Mouse (Mus musculus): ENCODE results near the gene Theg. TPM values are rescaled to one million over a fixed set of nuclear protein-coding genes. Genes with fewer than 3 reads are reported as not detected.

Theg gene
- polyA plus RNA-seq, 1 experiment from 2014 or later, result not detected

GRCm38 (mm10) chr10:79538323-79538722 is 48.8 kb downstream of the Theg start:
- no peak overlapping the region for H3K4me2 ChIP-seq (ENCODE audit: low read depth, low read length)
- no peaks in the 10 kb centered on the region for H3K27me3 ChIP-seq (ENCODE audit: control insufficient read depth, insufficient read depth, low read length)
- no peak overlapping the region for H3K27ac ChIP-seq (ENCODE audit: low read depth, low read length)
- 90% methylated on average over 3 of the region's 3 CpGs for WGBS
- H3K4me3 ChIP-seq (ENCODE audit: low read depth, low read length), result no peak overlapping the region
- H3K36me3 ChIP-seq (ENCODE audit: control insufficient read depth, insufficient read depth, low read length), result peaks cover 48% of the 10 kb centered on the region
- H3K9me3 ChIP-seq (ENCODE audit: control insufficient read depth, low read length), result no peaks in the 10 kb centered on the region
- H3K4me1 ChIP-seq (ENCODE audit: control insufficient read depth, insufficient read depth, low read length), result 0 out of 2 replicates have a peak, but pooled peaks cover 3% of the 10 kb centered on the region
- H3K9ac ChIP-seq (replicated peaks; ENCODE audit: low read depth, low read length), result no peak overlapping the region
- ATAC-seq (ENCODE audit: low read depth), result no peak

- peaks cover 43% of the 10 kb centered on the region for H3K36me3 ChIP-seq (ENCODE audit: control insufficient read depth, insufficient read depth, low read length)
- no peak overlapping the region for H3K4me3 ChIP-seq (ENCODE audit: low read depth, low read length)
- 88% methylated on average over 2 of the region's 2 CpGs for whole genome bisulfite sequencing
- H3K27ac ChIP-seq (ENCODE audit: low read depth, low read length), result no peak overlapping the region
- ATAC-seq (ENCODE audit: low read depth), result no peak
- H3K4me1 ChIP-seq (ENCODE audit: control insufficient read depth, insufficient read depth, low read length), result 0 out of 2 replicates have a peak, but pooled peaks cover 3% of the 10 kb centered on the region
- H3K9me3 ChIP-seq (ENCODE audit: control insufficient read depth, low read length), result no peaks in the 10 kb centered on the region
- H3K27me3 ChIP-seq (ENCODE audit: control insufficient read depth, insufficient read depth, low read length), result no peaks in the 10 kb centered on the region
- H3K4me2 ChIP-seq (ENCODE audit: low read depth, low read length), result no peak overlapping the region
- H3K9ac ChIP-seq (replicated peaks; ENCODE audit: low read depth, low read length), result no peak overlapping the region
These were observed 49.4 kb downstream of the Theg start for GRCm38 (mm10) chr10:79537781-79538180.

GRCm38 (mm10) chr10:79537271-79537670 is 49.9 kb downstream of the Theg start:
- Histone ChIP-seq H3K36me3 (ENCODE audit: control insufficient read depth, insufficient read depth, low read length) (peaks cover 38% of the 10 kb centered on the region), H3K4me3 (ENCODE audit: low read depth, low read length) (no peak overlapping the region), H3K9me3 (ENCODE audit: control insufficient read depth, low read length) (no peaks in the 10 kb centered on the region), H3K4me2 (ENCODE audit: low read depth, low read length) (no peak overlapping the region), H3K27me3 (ENCODE audit: control insufficient read depth, insufficient read depth, low read length) (no peaks in the 10 kb centered on the region), H3K9ac (replicated peaks; ENCODE audit: low read depth, low read length) (no peak overlapping the region), H3K4me1 (ENCODE audit: control insufficient read depth, insufficient read depth, low read length) (0 out of 2 replicates have a peak, but pooled peaks cover 3% of the 10 kb centered on the region), H3K27ac (ENCODE audit: low read depth, low read length) (no peak overlapping the region)
- WGBS, result 89% methylated on average over 7 of the region's 7 CpGs
- ATAC-seq (ENCODE audit: low read depth), result no peak

- Histone ChIP-seq H3K4me1 (ENCODE audit: control insufficient read depth, insufficient read depth, low read length) (0 out of 2 replicates have a peak, but pooled peaks cover 3% of the 10 kb centered on the region), H3K9me3 (ENCODE audit: control insufficient read depth, low read length) (no peaks in the 10 kb centered on the region), H3K27me3 (ENCODE audit: control insufficient read depth, insufficient read depth, low read length) (no peaks in the 10 kb centered on the region), H3K4me3 (ENCODE audit: low read depth, low read length) (no peak overlapping the region), H3K4me2 (ENCODE audit: low read depth, low read length) (no peak overlapping the region), H3K9ac (replicated peaks; ENCODE audit: low read depth, low read length) (no peak overlapping the region), H3K27ac (ENCODE audit: low read depth, low read length) (no peak overlapping the region), H3K36me3 (ENCODE audit: control insufficient read depth, insufficient read depth, low read length) (peaks cover 31% of the 10 kb centered on the region)
- no peak for ATAC-seq (ENCODE audit: low read depth)
- 75% methylated on average over 12 of the region's 12 CpGs for WGBS
These were observed 50.6 kb downstream of the Theg start for GRCm38 (mm10) chr10:79536461-79537080.

- Histone ChIP-seq H3K4me1 (ENCODE audit: control insufficient read depth, insufficient read depth, low read length) (0 out of 2 replicates have a peak, but pooled peaks cover 3% of the 10 kb centered on the region), H3K27ac (ENCODE audit: low read depth, low read length) (no peak overlapping the region), H3K4me2 (ENCODE audit: low read depth, low read length) (no peak overlapping the region), H3K4me3 (ENCODE audit: low read depth, low read length) (no peak overlapping the region), H3K27me3 (ENCODE audit: control insufficient read depth, insufficient read depth, low read length) (no peaks in the 10 kb centered on the region), H3K36me3 (ENCODE audit: control insufficient read depth, insufficient read depth, low read length) (peaks cover 20% of the 10 kb centered on the region), H3K9me3 (ENCODE audit: control insufficient read depth, low read length) (no peaks in the 10 kb centered on the region), H3K9ac (replicated peaks; ENCODE audit: low read depth, low read length) (no peak overlapping the region)
- WGBS, result 61% methylated on average over 1 of the region's 1 CpGs
- ATAC-seq (ENCODE audit: low read depth), result no peak
These were observed 51.7 kb downstream of the Theg start for GRCm38 (mm10) chr10:79535431-79535830.

- no peak overlapping the region for H3K9ac ChIP-seq (replicated peaks; ENCODE audit: low read depth, low read length)
- no peaks in the 10 kb centered on the region for H3K9me3 ChIP-seq (ENCODE audit: control insufficient read depth, low read length)
- no peak overlapping the region for H3K27ac ChIP-seq (ENCODE audit: low read depth, low read length)
- no peak for ATAC-seq (ENCODE audit: low read depth)
- 85% methylated on average over 2 of the region's 2 CpGs for WGBS
- H3K4me3 ChIP-seq (ENCODE audit: low read depth, low read length), result no peak overlapping the region
- H3K4me2 ChIP-seq (ENCODE audit: low read depth, low read length), result no peak overlapping the region
- no peaks in the 10 kb centered on the region for H3K27me3 ChIP-seq (ENCODE audit: control insufficient read depth, insufficient read depth, low read length)
- 0 out of 2 replicates have a peak, but pooled peaks cover 3% of the 10 kb centered on the region for H3K4me1 ChIP-seq (ENCODE audit: control insufficient read depth, insufficient read depth, low read length)
- peaks cover 12% of the 10 kb centered on the region; the same call in 1 of the 2 replicates for H3K36me3 ChIP-seq (ENCODE audit: control insufficient read depth, insufficient read depth, low read length)
These were observed 52.7 kb downstream of the Theg start for GRCm38 (mm10) chr10:79534426-79534825.

- H3K9me3 ChIP-seq (ENCODE audit: control insufficient read depth, low read length), result no peaks in the 10 kb centered on the region
- peak within 1 kb of the TSS; percentile 92 for H3K4me2 ChIP-seq (ENCODE audit: low read depth, low read length)
- H3K27ac ChIP-seq (ENCODE audit: low read depth, low read length), result no peak within 1 kb of the TSS
- WGBS, result under 1% methylated on average over 51 of the region's 52 CpGs
- H3K36me3 ChIP-seq (ENCODE audit: control insufficient read depth, insufficient read depth, low read length), result peaks cover 2% of the 10 kb centered on the region; the same call in 1 of the 2 replicates
- 0 out of 2 replicates have a peak, but pooled peaks cover 3% of the 10 kb centered on the region for H3K4me1 ChIP-seq (ENCODE audit: control insufficient read depth, insufficient read depth, low read length)
- peak within 1 kb of the TSS; percentile 49 for H3K4me3 ChIP-seq (ENCODE audit: low read depth, low read length)
- ATAC-seq (ENCODE audit: low read depth), result peak; percentile 61
- peak within 1 kb of the TSS; percentile 61 for H3K9ac ChIP-seq (replicated peaks; ENCODE audit: low read depth, low read length)
- no peaks in the 10 kb centered on the region for H3K27me3 ChIP-seq (ENCODE audit: control insufficient read depth, insufficient read depth, low read length)
These were observed 53.8 kb downstream of the Theg start, which contains the start of gene Plpp2 for GRCm38 (mm10) chr10:79533126-79533911. TSS of gene Plpp2 (minus strand) at chr10:79533796.

GRCm38 (mm10) chr10:79532678-79533077 is 54.5 kb downstream of the Theg start:
- H3K4me2 ChIP-seq (ENCODE audit: low read depth, low read length), result peak overlapping the region; percentile 92
- H3K27ac ChIP-seq (ENCODE audit: low read depth, low read length), result no peak overlapping the region
- no peaks in the 10 kb centered on the region for H3K27me3 ChIP-seq (ENCODE audit: control insufficient read depth, insufficient read depth, low read length)
- 40% methylated on average over 3 of the region's 3 CpGs for WGBS
- H3K9ac ChIP-seq (replicated peaks; ENCODE audit: low read depth, low read length), result peak overlapping the region; percentile 61; the same call in 1 of the 2 replicates
- no peaks in the 10 kb centered on the region for H3K9me3 ChIP-seq (ENCODE audit: control insufficient read depth, low read length)
- peak; percentile 33; the same call in 1 of the 2 replicates for ATAC-seq (ENCODE audit: low read depth)
- H3K36me3 ChIP-seq (ENCODE audit: control insufficient read depth, insufficient read depth, low read length), result no peaks in the 10 kb centered on the region
- H3K4me1 ChIP-seq (ENCODE audit: control insufficient read depth, insufficient read depth, low read length), result 0 out of 2 replicates have a peak, but pooled peaks cover 3% of the 10 kb centered on the region
- peak overlapping the region; percentile 49 for H3K4me3 ChIP-seq (ENCODE audit: low read depth, low read length)

GRCm38 (mm10) chr10:79531593-79531992 is 55.5 kb downstream of the Theg start:
- Histone ChIP-seq H3K4me3 (ENCODE audit: low read depth, low read length) (no peak overlapping the region), H3K36me3 (ENCODE audit: control insufficient read depth, insufficient read depth, low read length) (no peaks in the 10 kb centered on the region), H3K27me3 (ENCODE audit: control insufficient read depth, insufficient read depth, low read length) (no peaks in the 10 kb centered on the region), H3K9me3 (ENCODE audit: control insufficient read depth, low read length) (no peaks in the 10 kb centered on the region), H3K9ac (replicated peaks; ENCODE audit: low read depth, low read length) (no peak overlapping the region), H3K27ac (ENCODE audit: low read depth, low read length) (no peak overlapping the region), H3K4me2 (ENCODE audit: low read depth, low read length) (no peak overlapping the region), H3K4me1 (ENCODE audit: control insufficient read depth, insufficient read depth, low read length) (0 out of 2 replicates have a peak, but pooled peaks cover 3% of the 10 kb centered on the region)
- ATAC-seq (ENCODE audit: low read depth), result no peak
- WGBS, result 90% methylated on average over 3 of the region's 3 CpGs
